24 mouse cellular contexts compared by ENCODE assay signal in genomic region chr12:48612066-48612465, GRCm38 (mm10).
DNase-seq lines count a peak whose midpoint lies in the region; ATAC-seq lines count a peak whose summit lies in the region.
"Had no signal": no experiment of that assay in that cellular context is flagged by ENCODE, and none has a peak within 500 bp of the region (broad histone marks: within the 10 kb centered on the region; RNA-seq: fewer than 3 reads in every experiment).

No protein-coding gene starts in this region.

- 70% methylated on average over 5 of the region's 5 CpGs for WGBS in forebrain, embryonic 14.5 days
- WGBS in forebrain, embryonic 12.5 days = 83% methylated on average over 5 of the region's 5 CpGs

- intact Hi-C loops in heart, postnatal 25 days (cut with DNase I) = no loop called here

- no peak for ATAC-seq in forebrain, embryonic 14.5 days
- no peak for ATAC-seq in forebrain, embryonic 12.5 days (ENCODE audit: low FRiP score)
- ATAC-seq: intestine, embryonic 15.5 days had no signal

- H3K9ac ChIP-seq in forebrain, embryonic 14.5 days (ENCODE audit: low read length) = no peak overlapping the region
- H3K9ac ChIP-seq in forebrain, embryonic 12.5 days = no peak overlapping the region
- H3K9ac ChIP-seq: heart, embryonic 13.5 days; hindbrain, embryonic 15.5 days; intestine, embryonic 15.5 days; liver, embryonic 15.5 days; neural tube, embryonic 15.5 days; stomach, embryonic 15.5 days had no signal

- no peaks in the 10 kb centered on the region for H3K36me3 ChIP-seq in forebrain, embryonic 14.5 days (ENCODE audit: control insufficient read depth, insufficient read depth, low read length)
- no peaks in the 10 kb centered on the region for H3K36me3 ChIP-seq in forebrain, embryonic 12.5 days (replicated peaks)
- H3K36me3 ChIP-seq: embryonic facial prominence, embryonic 10.5 days; heart, embryonic 13.5 days; hindbrain, embryonic 15.5 days; intestine, embryonic 15.5 days; limb, embryonic 10.5 days; liver, embryonic 15.5 days; neural tube, embryonic 15.5 days; stomach, embryonic 15.5 days had no signal

- no peak overlapping the region for H3K4me2 ChIP-seq in forebrain, embryonic 14.5 days (ENCODE audit: low read length)
- no peak overlapping the region for H3K4me2 ChIP-seq in forebrain, embryonic 12.5 days
- H3K4me2 ChIP-seq: heart, embryonic 13.5 days; hindbrain, embryonic 15.5 days; intestine, embryonic 15.5 days; liver, embryonic 15.5 days; midbrain, embryonic 11.5 days; neural tube, embryonic 15.5 days; stomach, embryonic 15.5 days had no signal

- H3K27ac ChIP-seq in forebrain, embryonic 14.5 days (ENCODE audit: low read depth, low read length) = no peak overlapping the region
- H3K27ac ChIP-seq in forebrain, embryonic 12.5 days = no peak overlapping the region
- H3K27ac ChIP-seq: embryonic facial prominence, embryonic 10.5 days; heart, embryonic 13.5 days; hindbrain, embryonic 15.5 days; intestine, embryonic 15.5 days; limb, embryonic 10.5 days; liver, embryonic 15.5 days; neural tube, embryonic 15.5 days; stomach, embryonic 15.5 days had no signal

- H3K27me3 ChIP-seq in forebrain, embryonic 14.5 days (replicated peaks; ENCODE audit: control insufficient read depth, insufficient read depth, low read length) = no peaks in the 10 kb centered on the region
- H3K27me3 ChIP-seq in forebrain, embryonic 12.5 days = no peaks in the 10 kb centered on the region
- H3K27me3 ChIP-seq: heart, embryonic 13.5 days; hindbrain, embryonic 15.5 days; intestine, embryonic 15.5 days; liver, embryonic 15.5 days; neural tube, embryonic 15.5 days; stomach, embryonic 15.5 days had no signal

- no peak overlapping the region for H3K4me3 ChIP-seq in forebrain, embryonic 14.5 days (ENCODE audit: low read depth, low read length)
- H3K4me3 ChIP-seq in forebrain, embryonic 12.5 days (replicated peaks) = no peak overlapping the region
- H3K4me3 ChIP-seq: embryonic facial prominence, embryonic 10.5 days; heart, embryonic 13.5 days; hindbrain, embryonic 15.5 days; intestine, embryonic 15.5 days; limb, embryonic 10.5 days; liver, embryonic 15.5 days; neural tube, embryonic 15.5 days; stomach, embryonic 15.5 days had no signal

- DNase-seq in forebrain, embryonic 14.5 days (ENCODE audit: low spot score) = peak; percentile 30
- peak; percentile 4 for DNase-seq in heart, postnatal 4 days
- DNase-seq in heart, postnatal 25 days (ENCODE audit: low spot score) = no peak
- peak; percentile 7 for DNase-seq in right cerebral cortex, postnatal 4 days
- DNase-seq in right cerebral cortex, postnatal 14 days = no peak
- DNase-seq in neural tube, embryonic 10.5 days (ENCODE audit: extremely low spot score, low spot score) = no peak
- DNase-seq: adrenal gland, postnatal 36 days; cerebellum, adult 11 months; cerebellum, adult 9-11 months; heart, postnatal 36 days; kidney, postnatal 10 days; liver; right cerebral cortex, postnatal 25 days; thymus, postnatal 25 days had no signal

- H3K9me3 ChIP-seq in forebrain, embryonic 14.5 days (replicated peaks; ENCODE audit: control insufficient read depth, low read length) = no peaks in the 10 kb centered on the region
- H3K9me3 ChIP-seq in forebrain, embryonic 12.5 days = no peaks in the 10 kb centered on the region
- H3K9me3 ChIP-seq: embryonic facial prominence, embryonic 10.5 days; heart, embryonic 13.5 days; hindbrain, embryonic 15.5 days; intestine, embryonic 15.5 days; limb, embryonic 10.5 days; liver, embryonic 15.5 days; neural tube, embryonic 15.5 days; stomach, embryonic 15.5 days had no signal

- no peaks in the 10 kb centered on the region for H3K4me1 ChIP-seq in forebrain, embryonic 14.5 days (ENCODE audit: control insufficient read depth, insufficient read depth, low read length)
- no peaks in the 10 kb centered on the region for H3K4me1 ChIP-seq in forebrain, embryonic 12.5 days
- H3K4me1 ChIP-seq: embryonic facial prominence, embryonic 10.5 days; heart, embryonic 13.5 days; hindbrain, embryonic 15.5 days; intestine, embryonic 15.5 days; limb, embryonic 10.5 days; liver, embryonic 15.5 days; neural tube, embryonic 15.5 days; stomach, embryonic 15.5 days had no signal

Comparison
In these comparisons a context has a peak if more than half of its experiments do, and no peak if none do; other contexts are left out.
1. DNase-seq: peak in forebrain, embryonic 14.5 days (single experiment), heart, postnatal 4 days (single experiment) and right cerebral cortex, postnatal 4 days (single experiment); none in heart, postnatal 25 days (single experiment), right cerebral cortex, postnatal 14 days (single experiment) and neural tube, embryonic 10.5 days (single experiment).